Mouse (Mus musculus) brain, embryonic 14.5 days (tissue): ENCODE results near the gene Tomm22. TPM values are rescaled to one million over a fixed set of nuclear protein-coding genes. Genes with fewer than 3 reads are reported as not detected.
"Not testable (repeated sequence)": the region's sequence is repeated elsewhere in the genome, so short reads cannot be mapped to it uniquely, and the experiment has no call there.

Experiments
- DNase-seq: peaks from one replicate; pipeline ENCODE4 v3.0.0-alpha.2; 2011; ENCODE audit warnings: low read depth
- CTCF ChIP-seq: fragments of 200-500 bp; IDR thresholded peaks from 2 replicates; pipeline ENCODE4 v1.5.1; 2012; ENCODE audit warnings: inconsistent platforms, mild to moderate bottlenecking, moderate library complexity, borderline replicate concordance; ENCODE audit not compliant: insufficient read depth, insufficient read length; ENCODE audit errors: extremely low read depth
- POLR2A ChIP-seq: fragments of 200-500 bp; IDR thresholded peaks from 2 replicates; pipeline ENCODE4 v1.6.1; 2012; ENCODE audit warnings: mild to moderate bottlenecking, inconsistent platforms, borderline replicate concordance; ENCODE audit not compliant: poor library complexity, insufficient read depth, insufficient read length, severe bottlenecking; ENCODE audit errors: extremely low read depth
- polyA plus RNA-seq: library from polyadenylated mRNA; depleted of rRNA; stranded (reverse); fragments of >200 nt; gene quantifications from 2 replicates; pipeline ENCODE4 v1.2.3, GENCODE M21; 2012

The Tomm22 gene
- polyA plus RNA-seq, 1 experiment = 114 TPM

DNA sequence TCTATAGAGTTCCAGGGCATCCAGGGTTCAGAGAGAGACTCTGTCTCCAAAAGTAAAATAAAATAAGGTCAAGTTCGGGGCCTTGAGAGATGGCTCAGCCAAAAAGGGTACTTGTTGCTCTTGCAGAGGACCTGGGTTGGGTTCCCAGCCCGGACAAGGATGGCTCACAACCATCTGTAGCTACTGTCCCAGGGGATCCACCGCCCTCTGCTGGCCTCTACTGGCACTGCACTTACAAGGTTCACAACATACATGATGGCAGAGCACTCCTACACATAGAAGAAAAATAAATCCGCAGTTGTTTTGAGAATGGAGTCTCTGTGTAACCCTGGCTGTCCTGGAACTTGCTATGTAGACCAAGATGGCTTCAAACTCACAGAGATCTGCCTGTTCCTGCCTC is 8.8 kb upstream of the Tomm22 start:
- DNase-seq = no peak
- no peak for TF ChIP-seq POLR2A
- peak; percentile 46; the same call in 1 of the 2 replicates for TF ChIP-seq CTCF

- DNase-seq = no peak
- TF ChIP-seq POLR2A = no peak
- no peak for TF ChIP-seq CTCF
Measured at GRCm38 (mm10) chr15:79664666-79665065, 6.0 kb upstream of the Tomm22 start.

DNA sequence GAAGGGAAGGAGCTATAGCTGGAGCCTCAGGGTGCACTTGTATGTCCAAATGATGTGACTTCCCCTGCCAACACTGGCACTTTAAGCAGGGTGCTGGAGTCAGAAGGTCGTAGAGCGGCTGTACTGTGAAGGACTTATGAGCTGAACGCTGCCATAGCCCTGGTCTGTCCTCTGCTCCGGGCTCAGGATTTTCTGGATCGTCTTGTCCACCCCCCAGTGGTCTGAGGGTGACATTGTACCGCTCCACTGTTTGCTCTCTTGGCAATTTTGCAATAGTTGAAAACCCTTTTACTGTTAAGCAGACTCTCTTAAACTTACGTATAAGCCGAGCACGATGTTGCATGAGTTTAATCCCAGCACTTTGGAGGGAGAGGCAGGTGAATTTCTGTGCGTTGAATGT is 1.5 kb upstream of the Tomm22 start:
- DNase-seq = no peak
- TF ChIP-seq POLR2A (no peak), CTCF (peak; percentile 11; the same call in 1 of the 2 replicates)

- DNase-seq = no peak
- no peak for TF ChIP-seq POLR2A
- TF ChIP-seq CTCF = no peak
Measured at GRCm38 (mm10) chr15:79670972-79671299, 275 bp downstream of the Tomm22 start.

DNA sequence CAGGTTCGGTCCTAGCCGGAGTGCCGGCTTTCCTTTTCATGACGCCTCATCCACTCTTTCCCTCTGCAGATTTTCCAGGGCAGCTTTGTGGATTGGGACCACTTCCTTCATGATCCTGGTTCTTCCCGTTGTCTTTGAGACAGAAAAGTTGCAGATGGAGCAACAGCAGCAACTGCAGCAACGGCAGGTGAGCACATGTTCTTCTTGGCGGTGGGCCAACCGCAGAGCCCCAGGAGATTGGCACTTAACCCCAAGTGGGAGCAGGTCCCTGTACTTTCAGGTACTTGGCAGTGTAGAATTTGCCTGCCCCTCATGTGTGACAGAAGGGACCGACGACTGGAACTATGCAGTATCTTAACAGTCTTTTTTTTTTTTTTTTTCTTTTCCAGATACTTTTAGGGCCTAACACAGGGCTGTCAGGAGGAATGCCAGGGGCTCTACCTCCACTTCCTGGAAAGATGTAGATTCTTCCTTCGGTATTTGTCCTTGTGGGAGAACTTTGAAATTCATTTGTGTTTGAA is 1.2 kb downstream of the Tomm22 start:
- not testable (repeated sequence) for DNase-seq

DNA sequence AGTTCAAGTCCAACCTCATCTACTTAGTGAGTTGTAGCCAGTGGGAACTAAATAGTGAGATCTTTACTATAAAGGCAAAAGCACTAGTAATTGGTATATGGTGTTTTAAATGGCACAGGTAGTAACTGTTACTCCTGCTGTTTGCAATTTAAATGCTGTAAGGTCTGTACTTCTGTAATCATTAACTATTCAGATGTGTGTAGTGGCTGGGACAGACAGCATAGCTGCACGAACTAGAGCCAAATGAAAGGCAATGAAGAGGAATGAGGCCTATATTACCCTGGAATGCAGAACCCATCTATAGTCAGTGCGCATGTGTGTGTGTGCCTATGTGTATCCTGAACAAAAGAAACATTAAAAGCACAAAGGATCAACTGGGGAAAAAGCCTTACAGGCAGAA is 7.3 kb downstream of the Tomm22 start:
- no peak for TF ChIP-seq CTCF
- TF ChIP-seq POLR2A = no peak
- DNase-seq = no peak

DNA sequence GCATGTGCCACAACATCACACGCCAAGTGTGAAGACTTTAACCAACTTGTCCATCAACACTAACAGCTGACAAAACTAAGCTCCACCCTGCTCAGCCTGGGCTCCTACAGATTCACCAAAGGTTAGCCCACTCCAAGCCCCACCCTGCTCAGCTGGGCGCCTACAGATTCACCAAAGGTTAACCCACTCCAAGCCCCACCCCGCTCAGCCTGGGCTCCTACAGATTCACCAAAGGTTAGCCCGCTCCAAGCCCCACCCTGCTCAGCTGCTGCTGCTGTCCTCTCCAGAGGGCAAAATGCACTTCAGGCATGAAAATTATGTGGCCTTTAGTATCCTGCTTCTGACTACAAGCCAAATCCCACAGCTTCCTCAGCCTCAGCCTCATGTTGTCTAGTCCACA is 11.3 kb downstream of the Tomm22 start:
- no peak for TF ChIP-seq CTCF
- no peak for TF ChIP-seq POLR2A

GRCm38 (mm10) chr15:79683146-79683545 is 12.5 kb downstream of the Tomm22 start:
- DNase-seq = no peak
- TF ChIP-seq CTCF = no peak
- TF ChIP-seq POLR2A = no peak

More for the DNA sequence above, 11.3 kb downstream of the Tomm22 start:
- DNase-seq = no peak

- TF ChIP-seq POLR2A (no peak), CTCF (no peak)
Measured at GRCm38 (mm10) chr15:79683707-79684465, 13.2 kb downstream of the Tomm22 start.

DNA sequence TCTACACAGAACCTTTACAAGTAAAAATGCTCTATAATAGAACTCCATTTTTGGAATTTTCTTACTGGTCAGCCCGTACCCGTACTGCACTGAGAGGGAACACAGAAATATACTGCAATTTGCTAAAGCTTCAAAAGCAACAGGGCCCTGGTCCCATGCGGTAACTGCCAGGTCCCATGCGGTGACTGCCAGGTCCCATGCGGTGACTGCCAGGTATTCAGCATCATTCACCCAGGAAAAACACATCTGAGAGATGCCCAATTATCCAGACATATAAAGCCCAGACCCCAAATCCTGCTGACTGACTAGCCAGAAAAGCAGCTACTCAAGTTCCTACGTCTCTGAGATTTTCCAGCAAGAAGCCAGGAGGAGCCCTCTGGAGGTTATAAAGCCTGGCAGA is 14.0 kb downstream of the Tomm22 start:
- TF ChIP-seq CTCF (no peak), POLR2A (no peak)
- DNase-seq = no peak

More at GRCm38 (mm10) chr15:79683707-79684465, 13.2 kb downstream of the Tomm22 start:
- no peak for DNase-seq

GRCm38 (mm10) chr15:79685141-79685641 is 14.5 kb downstream of the Tomm22 start:
- no peak for DNase-seq
- TF ChIP-seq POLR2A = no peak
- TF ChIP-seq CTCF = no peak
